ENCODE assay signal across 11 mouse cellular contexts in the genomic region with DNA sequence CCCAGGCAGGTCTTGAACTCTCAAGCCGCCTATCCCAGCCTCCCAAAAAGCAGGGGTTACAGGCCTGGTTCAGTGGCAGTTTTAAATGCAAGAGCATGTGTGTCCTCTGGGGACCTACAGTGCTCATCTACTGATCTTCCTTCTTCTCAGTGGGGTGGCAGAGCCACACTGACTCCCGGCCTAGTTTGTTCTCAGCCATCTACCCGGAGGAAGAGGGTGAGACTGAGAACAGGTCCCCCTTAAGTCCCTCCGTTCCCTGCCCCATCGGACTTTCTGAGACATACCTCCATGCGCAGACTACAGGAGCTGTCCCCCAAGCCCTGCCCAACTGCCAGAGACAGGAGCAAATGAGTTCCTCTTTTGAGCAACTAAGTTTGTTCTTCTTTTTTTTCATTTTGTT.
A peak's percentile ranks its signal among the peaks of the same experiment; 100 is the strongest.
DNase-seq lines count a peak whose midpoint lies in the region; ATAC-seq lines count a peak whose summit lies in the region.
"Had no signal": no experiment of that assay in that cellular context is flagged by ENCODE, and none has a peak within 500 bp of the region (broad histone marks: within the 10 kb centered on the region; RNA-seq: fewer than 3 reads in every experiment).

No protein-coding gene starts in this region.

- no peaks in the 10 kb centered on the region for H3K27me3 ChIP-seq in forebrain, embryonic 13.5 days
- no peaks in the 10 kb centered on the region for H3K27me3 ChIP-seq in forebrain, embryonic 15.5 days
- no peaks in the 10 kb centered on the region for H3K27me3 ChIP-seq in limb, embryonic 10.5 days (ENCODE audit: low read depth, poor library complexity, severe bottlenecking)
- no peaks in the 10 kb centered on the region for H3K27me3 ChIP-seq in midbrain, embryonic 11.5 days (ENCODE audit: control insufficient read depth, insufficient read depth, low read length)
- no peaks in the 10 kb centered on the region for H3K27me3 ChIP-seq in hindbrain, embryonic 11.5 days (ENCODE audit: control insufficient read depth, insufficient read depth, low read length)
- H3K27me3 ChIP-seq: midbrain, embryonic 12.5 days had no signal

- H3K27ac ChIP-seq in forebrain, embryonic 13.5 days = no peak overlapping the region
- H3K27ac ChIP-seq in forebrain, embryonic 15.5 days (replicated peaks) = no peak overlapping the region
- peak overlapping the region; percentile 58; the same call in 1 of the 2 replicates for H3K27ac ChIP-seq in limb, embryonic 10.5 days
- no peak overlapping the region for H3K27ac ChIP-seq in midbrain, embryonic 11.5 days (ENCODE audit: low read depth, low read length)
- H3K27ac ChIP-seq in hindbrain, embryonic 11.5 days (ENCODE audit: low read depth, low read length) = no peak overlapping the region
- H3K27ac ChIP-seq: midbrain, embryonic 12.5 days had no signal

- DNase-seq in A20 (ENCODE audit: low read depth, low spot score) = peak; percentile 85
- DNase-seq in limb, embryonic 10.5 days (ENCODE audit: low spot score) = no peak
- peak; percentile 73 to 78 for DNase-seq in spleen, postnatal 36 days (ENCODE audit: low spot score in 2 of 2)
- no peak for DNase-seq in midbrain, embryonic 11.5 days (ENCODE audit: low spot score, missing footprints)
- DNase-seq in hindbrain, embryonic 11.5 days (ENCODE audit: low spot score) = no peak
- DNase-seq in cerebellum, adult 9-10 months = no peak
- DNase-seq: kidney, postnatal 14 days; lung, embryonic 14.5 days had no signal

- no peaks in the 10 kb centered on the region for H3K9me3 ChIP-seq in forebrain, embryonic 13.5 days (replicated peaks)
- H3K9me3 ChIP-seq in forebrain, embryonic 15.5 days = no peaks in the 10 kb centered on the region
- no peaks in the 10 kb centered on the region for H3K9me3 ChIP-seq in limb, embryonic 10.5 days (replicated peaks)
- no peaks in the 10 kb centered on the region for H3K9me3 ChIP-seq in midbrain, embryonic 11.5 days (ENCODE audit: control insufficient read depth, low read length)
- no peaks in the 10 kb centered on the region for H3K9me3 ChIP-seq in hindbrain, embryonic 11.5 days (ENCODE audit: control insufficient read depth, low read length)
- H3K9me3 ChIP-seq: midbrain, embryonic 12.5 days had no signal

- H3K4me2 ChIP-seq in forebrain, embryonic 13.5 days = no peak overlapping the region
- no peak overlapping the region for H3K4me2 ChIP-seq in forebrain, embryonic 15.5 days (replicated peaks)
- H3K4me2 ChIP-seq in midbrain, embryonic 11.5 days = no peak overlapping the region
- no peak overlapping the region for H3K4me2 ChIP-seq in hindbrain, embryonic 11.5 days (replicated peaks; ENCODE audit: low read depth, low read length)
- H3K4me2 ChIP-seq: lung, embryonic 14.5 days; midbrain, embryonic 12.5 days had no signal

- no peak overlapping the region for H3K4me3 ChIP-seq in forebrain, embryonic 13.5 days
- H3K4me3 ChIP-seq in forebrain, embryonic 15.5 days = no peak overlapping the region
- no peak overlapping the region for H3K4me3 ChIP-seq in limb, embryonic 10.5 days
- H3K4me3 ChIP-seq in midbrain, embryonic 11.5 days (ENCODE audit: low read depth, low read length) = no peak overlapping the region
- no peak overlapping the region for H3K4me3 ChIP-seq in hindbrain, embryonic 11.5 days (ENCODE audit: low read depth, low read length)
- H3K4me3 ChIP-seq: midbrain, embryonic 12.5 days had no signal

- ATAC-seq in forebrain, embryonic 13.5 days = no peak
- no peak for ATAC-seq in forebrain, embryonic 15.5 days (replicated peaks)
- ATAC-seq in midbrain, embryonic 11.5 days (ENCODE audit: low FRiP score) = no peak
- ATAC-seq in hindbrain, embryonic 11.5 days (ENCODE audit: low FRiP score) = no peak

- WGBS in forebrain, embryonic 13.5 days = 77% methylated on average over 6 of the region's 6 CpGs
- WGBS in forebrain, embryonic 15.5 days = 77% methylated on average over 6 of the region's 6 CpGs
- WGBS in limb, embryonic 10.5 days = 72% methylated on average over 6 of the region's 6 CpGs
- WGBS in midbrain, embryonic 11.5 days = 68% methylated on average over 6 of the region's 6 CpGs
- WGBS in hindbrain, embryonic 11.5 days = 57% methylated on average over 6 of the region's 6 CpGs

- H3K4me1 ChIP-seq in forebrain, embryonic 13.5 days = peaks cover under 1% of the 10 kb centered on the region; the same call in 1 of the 2 replicates
- peaks cover 1% of the 10 kb centered on the region for H3K4me1 ChIP-seq in forebrain, embryonic 15.5 days
- peaks cover 54% of the 10 kb centered on the region for H3K4me1 ChIP-seq in limb, embryonic 10.5 days
- H3K4me1 ChIP-seq in midbrain, embryonic 11.5 days (ENCODE audit: control insufficient read depth, insufficient read depth, low read length) = no peaks in the 10 kb centered on the region
- H3K4me1 ChIP-seq in hindbrain, embryonic 11.5 days (replicated peaks; ENCODE audit: control insufficient read depth, insufficient read depth, low read length) = no peaks in the 10 kb centered on the region
- H3K4me1 ChIP-seq: midbrain, embryonic 12.5 days had no signal

- peak overlapping the region; percentile 8; the same call in 1 of the 2 replicates for H3K9ac ChIP-seq in forebrain, embryonic 13.5 days
- H3K9ac ChIP-seq in forebrain, embryonic 15.5 days (replicated peaks) = no peak overlapping the region
- H3K9ac ChIP-seq in midbrain, embryonic 11.5 days (ENCODE audit: low read length) = no peak overlapping the region
- H3K9ac ChIP-seq in hindbrain, embryonic 11.5 days (ENCODE audit: low read depth, low read length) = no peak overlapping the region
- H3K9ac ChIP-seq: lung, embryonic 14.5 days; midbrain, embryonic 12.5 days had no signal

- no peaks in the 10 kb centered on the region for H3K36me3 ChIP-seq in forebrain, embryonic 13.5 days (ENCODE audit: poor library complexity, severe bottlenecking)
- no peaks in the 10 kb centered on the region for H3K36me3 ChIP-seq in forebrain, embryonic 15.5 days
- H3K36me3 ChIP-seq in limb, embryonic 10.5 days = no peaks in the 10 kb centered on the region
- no peaks in the 10 kb centered on the region for H3K36me3 ChIP-seq in midbrain, embryonic 11.5 days (ENCODE audit: control insufficient read depth, insufficient read depth, low read length)
- H3K36me3 ChIP-seq in hindbrain, embryonic 11.5 days (ENCODE audit: control insufficient read depth, insufficient read depth, low read length) = no peaks in the 10 kb centered on the region
- H3K36me3 ChIP-seq: midbrain, embryonic 12.5 days had no signal

Comparison
In these comparisons a context has a peak if more than half of its experiments do, and no peak if none do; other contexts are left out.
1. DNase-seq: peak in A20 (single experiment) and spleen, postnatal 36 days (2 of 2); none in limb, embryonic 10.5 days (single experiment), midbrain, embryonic 11.5 days (single experiment), hindbrain, embryonic 11.5 days (single experiment) and cerebellum, adult 9-10 months (single experiment).